Mouse (Mus musculus): Measurements from ENCODE around the gene Sertad3. TPM values are rescaled to one million over a fixed set of nuclear protein-coding genes. Genes with fewer than 3 reads are reported as not detected.

Gene Sertad3
- 1.8 and 5.5 TPM in 2 replicates for total RNA-seq (2014; rRNA removed)
- polyA plus RNA-seq (2015; fragmentation: Nextera tagmentation; extraction: Ambion mirVana), result 4.3 and 4.9 TPM in 2 replicates

DNA sequence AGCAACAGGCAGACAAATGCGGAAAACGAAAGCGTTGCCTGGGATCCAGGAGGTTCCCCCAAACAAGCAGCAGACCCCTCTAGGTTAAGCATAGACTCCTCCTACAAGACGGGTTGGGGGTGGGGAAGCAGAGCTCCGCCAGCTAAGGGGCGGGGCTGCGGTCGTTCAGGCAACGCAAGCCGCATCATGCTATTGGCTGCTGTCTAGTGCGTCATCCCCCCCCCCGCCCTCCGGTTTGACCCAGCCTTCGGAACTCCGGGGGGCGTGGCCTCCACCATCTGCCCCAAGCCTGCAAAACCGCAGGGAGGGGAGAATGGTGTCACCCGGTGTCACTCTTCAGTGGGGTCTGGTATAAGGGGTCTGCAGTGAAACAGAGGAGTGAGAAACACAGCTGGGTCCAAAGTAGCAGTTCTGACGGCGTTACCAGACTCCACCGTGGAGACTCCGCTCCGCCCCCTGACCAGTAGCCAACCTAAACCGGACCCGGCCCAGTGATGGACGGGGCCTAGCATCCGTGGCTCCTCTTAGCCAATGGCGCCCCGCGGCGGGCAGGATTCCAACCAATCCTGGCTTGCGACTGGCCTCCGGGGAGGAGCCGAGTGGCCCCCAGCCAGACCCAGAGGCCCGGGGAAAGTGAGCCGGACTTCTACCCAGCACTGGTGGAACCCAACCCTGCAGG, at the start of gene Sertad3:
Gene Sertad3, plus strand, starts transcription at position 613 of the 679 bp plus-strand sequence.
- peak within 1 kb of the TSS; percentile 95 for H3K4me2 ChIP-seq (ENCODE audit: low read depth)
- H3K27ac ChIP-seq (ENCODE audit: low read depth, low read length), result peak within 1 kb of the TSS; percentile 78
- ATAC-seq (peak; percentile 85), DNase-seq (peak; percentile 95)
- WGBS, result 1% methylated on average over 36 of the region's 36 CpGs
- peaks cover 6% of the 10 kb centered on the region; the same call in 1 of the 2 replicates for H3K36me3 ChIP-seq (ENCODE audit: insufficient read depth)
- peak within 1 kb of the TSS; percentile 61 for H3K4me3 ChIP-seq (ENCODE audit: low read depth, low read length)
- no peaks in the 10 kb centered on the region for H3K9me3 ChIP-seq (ENCODE audit: low read length)
- H3K4me1 ChIP-seq (ENCODE audit: insufficient read depth), result 0 out of 2 replicates have a peak, but pooled peaks cover 6% of the 10 kb centered on the region
- no peaks in the 10 kb centered on the region for H3K27me3 ChIP-seq (ENCODE audit: insufficient read depth, low read length)
- no peak for TF ChIP-seq CTCF (IDR thresholded peaks at IDR 0.05; ENCODE audit: low read depth)
- peak within 1 kb of the TSS; percentile 40 for H3K9ac ChIP-seq

DNA sequence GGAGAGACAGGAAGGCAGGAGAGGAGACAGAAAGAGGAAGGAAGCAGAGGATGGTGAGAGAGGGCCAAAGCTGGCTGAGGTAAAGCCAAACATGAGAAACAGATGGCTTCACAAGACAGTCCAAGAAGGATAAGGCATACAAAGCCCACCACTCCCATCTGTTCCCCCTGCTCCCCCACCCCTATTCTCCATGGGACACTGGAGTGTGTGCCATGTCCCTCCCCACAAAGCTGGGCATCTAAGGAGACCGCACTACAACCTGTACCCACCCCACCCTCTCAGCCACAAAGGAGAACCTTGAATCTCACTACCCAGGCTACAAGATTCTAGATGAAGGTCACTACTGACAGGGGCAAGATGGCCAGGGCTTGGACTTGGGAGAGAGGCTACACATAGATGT, 46.2 kb upstream of the Sertad3 start:
- Histone ChIP-seq H3K27ac (ENCODE audit: low read depth, low read length) (no peak overlapping the region), H3K36me3 (ENCODE audit: insufficient read depth) (peaks cover 44% of the 10 kb centered on the region), H3K27me3 (ENCODE audit: insufficient read depth, low read length) (no peaks in the 10 kb centered on the region), H3K4me3 (ENCODE audit: low read depth, low read length) (no peak overlapping the region), H3K4me2 (ENCODE audit: low read depth) (no peak overlapping the region), H3K4me1 (ENCODE audit: insufficient read depth) (no peaks in the 10 kb centered on the region), H3K9me3 (ENCODE audit: low read length) (no peaks in the 10 kb centered on the region), H3K9ac (no peak overlapping the region)
- DNase-seq (no peak), ATAC-seq (no peak)
- TF ChIP-seq CTCF (IDR thresholded peaks at IDR 0.05; ENCODE audit: low read depth), result no peak
- WGBS, result 83% methylated on average over 1 of the region's 1 CpGs

DNA sequence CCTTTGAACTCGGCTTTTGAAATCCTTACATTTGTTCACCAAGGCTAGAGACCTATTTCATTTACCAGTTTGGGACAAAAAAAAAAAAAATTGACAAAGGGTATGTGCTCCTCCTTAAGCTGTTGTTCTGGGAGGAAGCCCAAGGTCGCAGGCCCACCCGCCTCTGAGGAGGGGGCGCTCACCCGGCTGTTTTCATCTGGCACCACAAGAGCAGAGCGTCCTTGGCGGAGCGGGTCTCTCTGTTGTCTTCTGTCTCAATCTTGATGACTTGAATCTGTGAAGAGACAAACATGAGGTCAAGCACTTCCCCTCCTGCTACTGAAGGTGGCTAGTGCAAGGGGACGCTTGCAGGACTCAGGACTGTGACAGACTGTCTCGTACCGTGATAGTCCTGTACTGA, 45.6 kb upstream of the Sertad3 start:
- no peak overlapping the region for H3K9ac ChIP-seq
- no peak for TF ChIP-seq CTCF (IDR thresholded peaks at IDR 0.05; ENCODE audit: low read depth)
- ATAC-seq, result no peak

DNA sequence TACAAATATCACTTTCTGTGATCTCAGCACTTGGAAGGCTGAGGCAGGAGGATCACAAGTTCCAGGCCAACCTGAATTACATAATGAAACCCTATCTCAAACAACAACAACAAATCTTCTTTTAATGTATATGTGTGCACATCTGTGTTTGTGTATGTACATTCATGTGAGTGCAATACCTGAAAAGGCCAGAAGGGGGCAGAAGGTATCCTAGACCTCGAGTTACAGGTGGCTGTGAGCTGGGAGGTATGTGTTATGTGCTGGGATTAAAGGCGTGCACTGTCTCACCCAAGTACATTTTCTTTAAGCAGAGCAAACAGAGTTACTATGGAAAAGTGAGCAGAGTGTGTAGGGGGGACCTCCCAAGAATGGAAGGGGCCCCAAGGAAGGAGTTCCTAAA, 44.4 kb upstream of the Sertad3 start:
- no peak for DNase-seq
- peaks cover 43% of the 10 kb centered on the region for H3K36me3 ChIP-seq (ENCODE audit: insufficient read depth)
- H3K4me3 ChIP-seq (ENCODE audit: low read depth, low read length), result no peak overlapping the region
- no peak overlapping the region for H3K27ac ChIP-seq (ENCODE audit: low read depth, low read length)
- no peak for ATAC-seq
- no peaks in the 10 kb centered on the region for H3K27me3 ChIP-seq (ENCODE audit: insufficient read depth, low read length)
- no peaks in the 10 kb centered on the region for H3K9me3 ChIP-seq (ENCODE audit: low read length)
- WGBS, result 63% methylated on average over 2 of the region's 2 CpGs
- H3K4me1 ChIP-seq (ENCODE audit: insufficient read depth), result no peaks in the 10 kb centered on the region
- peak; percentile 43 for TF ChIP-seq CTCF (IDR thresholded peaks at IDR 0.05; ENCODE audit: low read depth)
- H3K4me2 ChIP-seq (ENCODE audit: low read depth), result no peak overlapping the region
- no peak overlapping the region for H3K9ac ChIP-seq

More for the DNA sequence above, 45.6 kb upstream of the Sertad3 start:
- Histone ChIP-seq H3K4me2 (ENCODE audit: low read depth) (no peak overlapping the region), H3K9me3 (ENCODE audit: low read length) (no peaks in the 10 kb centered on the region), H3K4me1 (ENCODE audit: insufficient read depth) (no peaks in the 10 kb centered on the region), H3K4me3 (ENCODE audit: low read depth, low read length) (no peak overlapping the region), H3K36me3 (ENCODE audit: insufficient read depth) (peaks cover 46% of the 10 kb centered on the region), H3K27ac (ENCODE audit: low read depth, low read length) (no peak overlapping the region), H3K27me3 (ENCODE audit: insufficient read depth, low read length) (no peaks in the 10 kb centered on the region)
- DNase-seq, result no peak
- 83% methylated on average over 11 of the region's 11 CpGs for WGBS

DNA sequence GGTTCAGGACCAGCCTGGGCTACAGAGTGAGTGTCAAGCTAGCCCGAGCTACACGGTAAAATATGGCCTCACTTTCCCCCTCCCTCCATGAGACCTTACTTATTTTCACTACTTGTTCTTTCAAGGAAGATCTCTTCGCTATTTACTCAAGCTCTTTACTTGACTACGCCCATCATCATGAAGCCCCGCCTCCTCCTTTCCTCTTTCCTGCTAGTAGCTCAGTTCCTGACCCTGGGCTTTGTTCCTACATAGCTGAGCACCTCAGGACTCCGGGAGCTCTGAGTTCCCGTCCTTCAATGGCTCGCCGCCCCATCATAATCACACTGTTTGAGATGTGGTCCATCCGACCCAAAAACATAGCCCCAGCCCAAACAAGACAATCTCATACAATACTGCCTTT, 40.2 kb upstream of the Sertad3 start:
- ATAC-seq (no peak), DNase-seq (no peak)
- Histone ChIP-seq H3K27ac (ENCODE audit: low read depth, low read length) (no peak overlapping the region), H3K27me3 (ENCODE audit: insufficient read depth, low read length) (no peaks in the 10 kb centered on the region), H3K4me3 (ENCODE audit: low read depth, low read length) (no peak overlapping the region), H3K9me3 (ENCODE audit: low read length) (no peaks in the 10 kb centered on the region), H3K9ac (no peak overlapping the region), H3K36me3 (ENCODE audit: insufficient read depth) (peaks cover 23% of the 10 kb centered on the region), H3K4me2 (ENCODE audit: low read depth) (no peak overlapping the region), H3K4me1 (ENCODE audit: insufficient read depth) (no peaks in the 10 kb centered on the region)
- no peak for TF ChIP-seq CTCF (IDR thresholded peaks at IDR 0.05; ENCODE audit: low read depth)
- WGBS, result 29% methylated on average over 10 of the region's 10 CpGs

DNA sequence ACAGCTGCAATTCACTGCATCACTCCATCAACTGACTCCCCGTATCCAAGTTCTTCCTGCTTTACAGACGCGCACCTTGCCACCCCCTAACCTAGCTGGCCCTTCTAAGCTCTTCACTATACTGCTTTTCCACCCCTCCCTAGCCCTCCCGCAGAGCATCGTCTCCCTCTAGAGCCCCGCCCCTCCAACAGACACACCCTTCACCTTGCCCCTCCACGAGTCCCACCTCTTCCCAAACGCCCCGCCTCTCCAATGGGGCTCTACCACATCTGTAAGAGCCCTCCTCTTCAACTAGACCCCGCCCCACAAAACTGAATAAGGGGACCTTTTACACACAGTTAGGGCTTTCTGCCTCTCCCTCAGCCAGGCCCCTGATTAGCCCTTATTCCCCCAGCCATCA, 39.8 kb upstream of the Sertad3 start:
- WGBS, result 16% methylated on average over 10 of the region's 10 CpGs
- TF ChIP-seq CTCF (IDR thresholded peaks at IDR 0.05; ENCODE audit: low read depth), result no peak
- no peak for ATAC-seq

DNA sequence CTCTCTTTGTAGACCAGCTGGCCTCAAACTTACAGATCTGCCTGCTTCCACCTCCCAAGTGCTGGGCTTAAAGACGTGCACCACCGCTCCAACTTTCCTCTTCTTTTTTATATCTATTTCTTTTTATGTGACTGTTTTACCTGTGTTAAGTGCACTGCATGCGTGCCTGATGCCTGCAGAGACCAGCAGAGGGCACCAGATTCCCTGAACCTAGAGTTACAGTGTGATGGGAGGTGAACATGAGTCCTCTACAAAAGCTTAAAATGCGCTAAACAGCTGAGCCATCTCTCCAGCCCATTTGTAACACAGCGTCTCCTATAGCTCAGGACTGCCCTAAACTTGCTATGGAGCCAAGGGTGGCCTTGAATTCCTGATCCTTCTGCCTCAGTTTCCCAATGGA, 36.0 kb upstream of the Sertad3 start:
- no peak overlapping the region for H3K4me3 ChIP-seq (ENCODE audit: low read depth, low read length)
- ATAC-seq (no peak), DNase-seq (peak; percentile 25)
- H3K27ac ChIP-seq (ENCODE audit: low read depth, low read length), result no peak overlapping the region
- WGBS, result 59% methylated on average over 5 of the region's 5 CpGs
- peaks cover 20% of the 10 kb centered on the region for H3K36me3 ChIP-seq (ENCODE audit: insufficient read depth)
- H3K9me3 ChIP-seq (ENCODE audit: low read length), result no peaks in the 10 kb centered on the region
- H3K4me1 ChIP-seq (ENCODE audit: insufficient read depth), result no peaks in the 10 kb centered on the region
- H3K9ac ChIP-seq, result no peak overlapping the region
- H3K4me2 ChIP-seq (ENCODE audit: low read depth), result no peak overlapping the region
- no peaks in the 10 kb centered on the region for H3K27me3 ChIP-seq (ENCODE audit: insufficient read depth, low read length)
- TF ChIP-seq CTCF (IDR thresholded peaks at IDR 0.05; ENCODE audit: low read depth), result peak; percentile 57

More for the DNA sequence above, 39.8 kb upstream of the Sertad3 start:
- peaks cover 23% of the 10 kb centered on the region for H3K36me3 ChIP-seq (ENCODE audit: insufficient read depth)
- no peak for DNase-seq
- no peaks in the 10 kb centered on the region for H3K4me1 ChIP-seq (ENCODE audit: insufficient read depth)
- H3K4me2 ChIP-seq (ENCODE audit: low read depth), result no peak overlapping the region
- no peaks in the 10 kb centered on the region for H3K27me3 ChIP-seq (ENCODE audit: insufficient read depth, low read length)
- no peak overlapping the region for H3K4me3 ChIP-seq (ENCODE audit: low read depth, low read length)
- no peaks in the 10 kb centered on the region for H3K9me3 ChIP-seq (ENCODE audit: low read length)
- no peak overlapping the region for H3K27ac ChIP-seq (ENCODE audit: low read depth, low read length)
- H3K9ac ChIP-seq, result no peak overlapping the region

Data from forebrain, postnatal 0 days (tissue).